Mouse (Mus musculus): Measurements from ENCODE around the gene Hamp. TPM values are rescaled to one million over a fixed set of nuclear protein-coding genes. Genes with fewer than 3 reads are reported as not detected.

Gene Hamp
- polyA plus RNA-seq, 2 experiments: 17.2 to 29.7 TPM

- no peaks in the 10 kb centered on the region for H3K4me1 ChIP-seq (replicated peaks; ENCODE audit: control insufficient read depth in 2 of 2, insufficient read depth in 2 of 2, low read length in 1 of 2)
- H3K9ac ChIP-seq (replicated peaks): peak within 1 kb of the TSS; percentile 36; the same call in 1 of the 2 replicates
- DNase-seq (ENCODE audit: low read depth in 3 of 3, low spot score in 3 of 3) (peak; percentile 56 to 67 (median 56)), ATAC-seq (ENCODE audit: insufficient read depth) (peak; percentile 80)
- H3K9me3 ChIP-seq (ENCODE audit: control insufficient read depth, low read length): no peaks in the 10 kb centered on the region
- peak within 1 kb of the TSS; percentile 51 to 55 for H3K4me3 ChIP-seq (ENCODE audit: insufficient read depth in 1 of 2, low read depth in 2 of 2, low read length in 2 of 2)
- no peak within 1 kb of the TSS for H3K27ac ChIP-seq
- TF ChIP-seq CTCF (IDR thresholded peaks at IDR 0.05; ENCODE audit: low read depth): peak; percentile 96
- no peak for TF ChIP-seq EP300 (IDR thresholded peaks at IDR 0.05; ENCODE audit: low read depth)
- WGBS (ENCODE audit: insufficient replicate concordance): under 1% methylated on average over 37 of the region's 37 CpGs
- H3K4me2 ChIP-seq (ENCODE audit: low read depth): peak within 1 kb of the TSS; percentile 64
- peaks cover 11% of the 10 kb centered on the region for H3K27me3 ChIP-seq (ENCODE audit: control insufficient read depth, insufficient read depth, low read length)
- H3K36me3 ChIP-seq (replicated peaks; ENCODE audit: control insufficient read depth, insufficient read depth, low read depth): no peaks in the 10 kb centered on the region
Observed at GRCm38 (mm10) chr7:30973501-30974289, 29.9 kb upstream of the Hamp start, which contains the start of gene Fam187b. Fam187b (plus strand) TSS chr7:30973790.

GRCm38 (mm10) chr7:30973251-30973500 lies 29.3 kb upstream of the Hamp start, which contains the start of gene Lsr:
Lsr (minus strand) TSS chr7:30973464.
- Histone ChIP-seq H3K9me3 (ENCODE audit: control insufficient read depth, low read length) (no peaks in the 10 kb centered on the region), H3K9ac (replicated peaks) (peak within 1 kb of the TSS; percentile 36; the same call in 1 of the 2 replicates), H3K27ac (no peak within 1 kb of the TSS), H3K36me3 (replicated peaks; ENCODE audit: control insufficient read depth, insufficient read depth, low read depth) (no peaks in the 10 kb centered on the region), H3K27me3 (ENCODE audit: control insufficient read depth, insufficient read depth, low read length) (peaks cover 11% of the 10 kb centered on the region), H3K4me1 (replicated peaks; ENCODE audit: control insufficient read depth in 2 of 2, insufficient read depth in 2 of 2, low read length in 1 of 2) (no peaks in the 10 kb centered on the region), H3K4me3 (ENCODE audit: insufficient read depth in 1 of 2, low read depth in 2 of 2, low read length in 2 of 2) (peak within 1 kb of the TSS; percentile 51 to 55), H3K4me2 (ENCODE audit: low read depth) (peak within 1 kb of the TSS; percentile 64)
- WGBS (ENCODE audit: insufficient replicate concordance): 3% methylated on average over 19 of the region's 19 CpGs
- no peak for TF ChIP-seq EP300 (IDR thresholded peaks at IDR 0.05; ENCODE audit: low read depth)
- no peak for TF ChIP-seq CTCF (IDR thresholded peaks at IDR 0.05; ENCODE audit: low read depth)
- ATAC-seq (ENCODE audit: insufficient read depth) (peak; percentile 76; the same call in 1 of the 2 replicates), DNase-seq (ENCODE audit: low read depth in 3 of 3, low spot score in 3 of 3) (no peak)

GRCm38 (mm10) chr7:30972426-30973250 lies 28.8 kb upstream of the Hamp start:
- Histone ChIP-seq H3K27me3 (ENCODE audit: control insufficient read depth, insufficient read depth, low read length) (peaks cover 11% of the 10 kb centered on the region), H3K9me3 (ENCODE audit: control insufficient read depth, low read length) (no peaks in the 10 kb centered on the region), H3K36me3 (replicated peaks; ENCODE audit: control insufficient read depth, insufficient read depth, low read depth) (no peaks in the 10 kb centered on the region), H3K4me3 (ENCODE audit: insufficient read depth in 1 of 2, low read depth in 2 of 2, low read length in 2 of 2) (peak overlapping the region; percentile 43 to 51), H3K27ac (no peak overlapping the region), H3K4me1 (replicated peaks; ENCODE audit: control insufficient read depth in 2 of 2, insufficient read depth in 2 of 2, low read length in 1 of 2) (no peaks in the 10 kb centered on the region), H3K9ac (replicated peaks) (peak overlapping the region; percentile 18; the same call in 1 of the 2 replicates), H3K4me2 (ENCODE audit: low read depth) (peak overlapping the region; percentile 64)
- peak; percentile 26 for ATAC-seq (ENCODE audit: insufficient read depth)
- TF ChIP-seq EP300 (IDR thresholded peaks at IDR 0.05; ENCODE audit: low read depth) (no peak), CTCF (IDR thresholded peaks at IDR 0.05; ENCODE audit: low read depth) (no peak)
- DNase-seq (ENCODE audit: low read depth in 3 of 3, low spot score in 3 of 3): no peak
- WGBS (ENCODE audit: insufficient replicate concordance): 8% methylated on average over 41 of the region's 41 CpGs

DNA sequence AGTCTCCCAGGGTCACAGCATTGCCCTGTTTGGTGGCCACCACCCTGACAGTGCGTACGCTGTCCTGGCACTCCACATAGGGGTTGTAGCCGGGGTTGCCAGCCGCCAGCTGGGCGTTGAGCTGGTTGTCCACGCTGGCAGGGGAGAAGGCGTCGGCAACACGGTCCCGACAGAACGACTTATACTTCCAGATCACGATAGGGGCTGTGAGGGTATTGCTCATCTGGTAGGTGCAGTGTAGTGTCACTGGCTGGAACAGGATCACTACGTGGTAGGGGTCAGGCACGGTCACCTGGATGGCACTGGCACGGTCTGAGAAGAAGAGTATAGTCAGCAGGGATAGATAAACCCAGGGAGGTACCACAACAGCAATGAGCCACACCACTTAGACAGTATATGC lies 28.1 kb upstream of the Hamp start:
- ATAC-seq (ENCODE audit: insufficient read depth): no peak
- no peak overlapping the region for H3K27ac ChIP-seq
- H3K36me3 ChIP-seq (replicated peaks; ENCODE audit: control insufficient read depth, insufficient read depth, low read depth): no peaks in the 10 kb centered on the region
- H3K9me3 ChIP-seq (ENCODE audit: control insufficient read depth, low read length): no peaks in the 10 kb centered on the region
- no peak overlapping the region for H3K4me3 ChIP-seq (ENCODE audit: insufficient read depth in 1 of 2, low read depth in 2 of 2, low read length in 2 of 2)
- H3K9ac ChIP-seq (replicated peaks): no peak overlapping the region
- H3K4me1 ChIP-seq (replicated peaks; ENCODE audit: control insufficient read depth in 2 of 2, insufficient read depth in 2 of 2, low read length in 1 of 2): no peaks in the 10 kb centered on the region
- 75% methylated on average over 15 of the region's 15 CpGs for WGBS (ENCODE audit: insufficient replicate concordance)
- H3K27me3 ChIP-seq (ENCODE audit: control insufficient read depth, insufficient read depth, low read length): peaks cover 11% of the 10 kb centered on the region
- no peak for DNase-seq (ENCODE audit: low read depth in 3 of 3, low spot score in 3 of 3)
- H3K4me2 ChIP-seq (ENCODE audit: low read depth): peak overlapping the region; percentile 64; the same call in 1 of the 2 replicates
- TF ChIP-seq CTCF (IDR thresholded peaks at IDR 0.05; ENCODE audit: low read depth) (no peak), EP300 (IDR thresholded peaks at IDR 0.05; ENCODE audit: low read depth) (no peak)

GRCm38 (mm10) chr7:30969174-30969573 lies 25.3 kb upstream of the Hamp start:
- no peak overlapping the region for H3K4me3 ChIP-seq (ENCODE audit: insufficient read depth in 1 of 2, low read depth in 2 of 2, low read length in 2 of 2)
- no peaks in the 10 kb centered on the region for H3K9me3 ChIP-seq (ENCODE audit: control insufficient read depth, low read length)
- H3K27me3 ChIP-seq (ENCODE audit: control insufficient read depth, insufficient read depth, low read length): peaks cover 11% of the 10 kb centered on the region
- H3K4me1 ChIP-seq (replicated peaks; ENCODE audit: control insufficient read depth in 2 of 2, insufficient read depth in 2 of 2, low read length in 1 of 2): no peaks in the 10 kb centered on the region
- ATAC-seq (ENCODE audit: insufficient read depth): no peak
- no peaks in the 10 kb centered on the region for H3K36me3 ChIP-seq (replicated peaks; ENCODE audit: control insufficient read depth, insufficient read depth, low read depth)
- WGBS (ENCODE audit: insufficient replicate concordance): 51% methylated on average over 4 of the region's 4 CpGs
- H3K9ac ChIP-seq (replicated peaks): no peak overlapping the region
- H3K27ac ChIP-seq: no peak overlapping the region
- TF ChIP-seq CTCF (IDR thresholded peaks at IDR 0.05; ENCODE audit: low read depth): no peak
- no peak for TF ChIP-seq EP300 (IDR thresholded peaks at IDR 0.05; ENCODE audit: low read depth)
- DNase-seq (ENCODE audit: low read depth in 3 of 3, low spot score in 3 of 3): no peak
- H3K4me2 ChIP-seq (ENCODE audit: low read depth): no peak overlapping the region
